Mouse (Mus musculus): ENCODE data around the gene Rps6kb1. TPM values are rescaled to one million over a fixed set of nuclear protein-coding genes. Genes with fewer than 3 reads are reported as not detected.

The Rps6kb1 gene
- polyA plus RNA-seq, 1 experiment = not detected

DNA sequence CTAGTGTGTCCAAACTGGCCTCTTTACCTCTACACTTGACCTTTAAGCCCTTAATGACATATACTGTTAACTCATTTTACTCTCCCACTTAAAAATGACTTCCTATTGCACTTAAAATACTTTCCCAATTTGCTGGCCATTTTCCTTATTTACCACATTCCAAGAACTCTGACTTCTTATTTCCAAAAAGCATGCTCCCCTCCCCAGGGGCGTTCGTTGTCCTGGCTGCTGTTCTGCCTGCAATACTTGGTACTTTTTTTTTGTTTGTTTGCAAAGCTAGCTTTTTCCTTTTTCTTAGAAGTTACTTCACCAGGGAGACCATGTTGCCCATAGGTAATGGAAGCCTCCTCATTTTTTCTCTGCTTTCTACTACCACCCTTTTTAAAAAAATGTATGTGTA is 41.5 kb downstream of the Rps6kb1 start:
- 92% methylated on average over 2 of the region's 2 CpGs for WGBS
- Histone ChIP-seq H3K27ac (ENCODE audit: insufficient read depth, low read depth, low read length) (no peak overlapping the region), H3K4me3 (ENCODE audit: insufficient read depth, low read depth, low read length) (no peak overlapping the region), H3K4me1 (ENCODE audit: control insufficient read depth, insufficient read depth, low read length) (no peaks in the 10 kb centered on the region)
- TF ChIP-seq POLR2A (IDR thresholded peaks at IDR 0.05; ENCODE audit: insufficient read depth, low read depth, low read length) = no peak
- TF ChIP-seq CTCF (IDR thresholded peaks at IDR 0.05; ENCODE audit: insufficient read depth, low read depth, low read length) = no peak

DNA sequence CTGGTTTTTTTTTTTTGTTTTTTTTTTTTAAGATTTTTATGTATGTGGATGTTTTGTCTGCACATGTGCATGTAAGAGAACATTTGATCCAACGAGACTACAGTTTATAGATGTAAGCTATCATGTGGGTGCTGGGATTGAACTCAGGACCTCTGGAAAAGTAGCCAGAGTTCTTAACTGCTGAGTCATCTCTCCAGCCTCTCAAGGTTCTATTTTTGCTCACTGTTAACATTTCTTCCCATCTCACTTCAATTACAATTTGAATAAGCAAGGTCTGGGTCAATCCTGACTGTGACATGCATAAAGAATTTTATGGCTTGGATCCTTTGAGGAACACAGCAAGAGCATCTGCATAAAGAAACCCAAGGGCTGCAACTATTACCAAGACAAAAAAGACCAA is 43.8 kb downstream of the Rps6kb1 start:
- 80% methylated on average over 1 of the region's 1 CpGs for WGBS
- TF ChIP-seq POLR2A (IDR thresholded peaks at IDR 0.05; ENCODE audit: insufficient read depth, low read depth, low read length) = no peak
- no peak for TF ChIP-seq CTCF (IDR thresholded peaks at IDR 0.05; ENCODE audit: insufficient read depth, low read depth, low read length)
- Histone ChIP-seq H3K4me1 (ENCODE audit: control insufficient read depth, insufficient read depth, low read length) (no peaks in the 10 kb centered on the region), H3K27ac (ENCODE audit: insufficient read depth, low read depth, low read length) (no peak overlapping the region), H3K4me3 (ENCODE audit: insufficient read depth, low read depth, low read length) (no peak overlapping the region)

DNA sequence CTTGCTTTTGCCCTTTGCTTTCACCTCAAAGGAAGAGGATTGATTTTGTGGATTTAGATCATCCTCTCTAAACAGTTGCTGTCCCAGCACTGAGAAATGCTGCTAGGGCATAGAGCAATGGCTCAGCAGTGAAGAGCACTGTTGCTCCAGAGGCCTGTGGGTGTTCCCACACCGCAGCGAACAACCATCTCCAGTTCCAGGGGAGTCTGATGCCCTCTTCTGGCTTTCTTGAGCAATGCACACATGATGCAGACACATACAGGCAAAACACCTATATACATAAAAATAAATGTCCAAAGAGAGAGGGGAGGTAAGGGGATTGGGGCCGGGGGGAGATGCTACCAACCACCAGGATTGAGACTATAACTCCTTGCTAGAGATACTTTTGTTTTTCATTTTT is 46.7 kb downstream of the Rps6kb1 start:
- no peak for TF ChIP-seq POLR2A (IDR thresholded peaks at IDR 0.05; ENCODE audit: insufficient read depth, low read depth, low read length)
- no peak for TF ChIP-seq CTCF (IDR thresholded peaks at IDR 0.05; ENCODE audit: insufficient read depth, low read depth, low read length)
- no peaks in the 10 kb centered on the region for H3K4me1 ChIP-seq (ENCODE audit: control insufficient read depth, insufficient read depth, low read length)
- WGBS = 71% methylated on average over 3 of the region's 3 CpGs

DNA sequence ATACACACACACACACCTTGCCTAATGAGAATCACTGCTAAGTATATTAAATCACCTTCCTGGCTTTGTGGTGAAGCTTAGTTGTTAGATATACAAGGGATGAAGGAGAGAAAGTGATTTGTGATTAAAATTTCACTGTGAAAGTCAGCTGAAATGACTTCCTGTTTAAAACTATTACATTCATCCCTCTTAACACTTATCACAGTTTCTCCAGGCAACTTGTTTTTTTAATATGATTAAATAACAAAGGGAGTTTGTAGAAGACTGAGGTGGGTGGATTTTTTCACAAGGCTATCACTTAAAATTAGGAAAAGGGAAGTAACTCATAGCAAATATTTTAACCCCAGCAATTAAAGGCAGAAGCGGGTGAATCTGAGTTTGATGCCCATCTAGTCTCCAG is 47.2 kb downstream of the Rps6kb1 start:
- Histone ChIP-seq H3K27ac (ENCODE audit: insufficient read depth, low read depth, low read length) (no peak overlapping the region), H3K4me3 (ENCODE audit: insufficient read depth, low read depth, low read length) (no peak overlapping the region), H3K4me1 (ENCODE audit: control insufficient read depth, insufficient read depth, low read length) (no peaks in the 10 kb centered on the region)
- WGBS = 88% methylated on average over 1 of the region's 1 CpGs
- TF ChIP-seq POLR2A (IDR thresholded peaks at IDR 0.05; ENCODE audit: insufficient read depth, low read depth, low read length) = no peak
- no peak for TF ChIP-seq CTCF (IDR thresholded peaks at IDR 0.05; ENCODE audit: insufficient read depth, low read depth, low read length)

More for the DNA sequence above, 46.7 kb downstream of the Rps6kb1 start:
- H3K4me3 ChIP-seq (ENCODE audit: insufficient read depth, low read depth, low read length) = no peak overlapping the region
- H3K27ac ChIP-seq (ENCODE audit: insufficient read depth, low read depth, low read length) = no peak overlapping the region

DNA sequence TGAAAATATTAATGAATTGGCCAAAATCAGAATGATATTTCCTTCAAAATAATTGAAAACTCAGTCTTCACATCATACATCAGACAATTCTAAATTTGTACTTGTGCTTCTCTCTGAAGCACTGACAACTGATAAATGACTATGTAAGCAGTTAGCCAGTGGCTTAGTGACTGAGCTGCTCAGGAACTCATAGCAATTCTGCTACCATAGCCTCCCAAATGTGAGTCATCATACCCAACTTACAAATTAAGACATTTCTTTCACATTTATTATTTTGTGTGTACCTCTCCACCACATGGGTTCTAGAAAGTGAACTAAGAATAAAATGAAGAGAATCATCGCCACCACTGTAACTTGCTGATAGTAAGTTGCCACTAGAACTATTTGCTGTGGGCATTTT is 53.8 kb downstream of the Rps6kb1 start:
- Histone ChIP-seq H3K4me3 (ENCODE audit: insufficient read depth, low read depth, low read length) (no peak overlapping the region), H3K27ac (ENCODE audit: insufficient read depth, low read depth, low read length) (no peak overlapping the region), H3K4me1 (ENCODE audit: control insufficient read depth, insufficient read depth, low read length) (peaks cover 4% of the 10 kb centered on the region)
- no peak for TF ChIP-seq CTCF (IDR thresholded peaks at IDR 0.05; ENCODE audit: insufficient read depth, low read depth, low read length)
- no peak for TF ChIP-seq POLR2A (IDR thresholded peaks at IDR 0.05; ENCODE audit: insufficient read depth, low read depth, low read length)
- WGBS = 92% methylated on average over 1 of the region's 1 CpGs

DNA sequence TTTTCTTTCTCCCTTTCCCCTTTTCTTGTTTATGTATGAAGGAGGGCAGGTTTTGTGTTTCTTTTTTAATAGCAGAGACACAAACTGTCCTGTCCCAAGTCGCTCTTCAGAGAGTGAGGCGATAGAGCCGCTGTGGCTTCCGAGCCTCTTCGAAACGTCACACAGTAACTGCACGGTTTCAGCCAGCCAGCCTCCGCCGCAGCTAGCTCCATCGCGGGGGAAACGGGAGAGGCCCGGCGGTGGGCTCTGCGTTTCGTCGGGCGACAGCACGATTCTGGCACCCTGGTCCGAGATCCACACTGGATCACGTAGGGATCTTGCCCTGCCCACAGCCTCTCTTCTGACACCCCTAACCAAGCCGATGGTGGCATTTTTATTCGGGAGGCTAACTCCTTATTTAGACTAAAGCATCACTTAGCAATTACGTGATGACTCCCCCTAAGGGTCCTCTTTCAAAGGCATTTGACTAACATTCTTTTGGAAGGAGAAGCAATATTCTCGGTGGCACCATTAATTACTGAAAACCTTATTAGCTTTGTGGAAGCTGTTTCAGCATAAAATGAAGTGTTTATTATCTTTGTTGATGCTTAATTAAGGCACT is 59.6 kb downstream of the Rps6kb1 start:
- peak overlapping the region; percentile 63 for H3K4me3 ChIP-seq (ENCODE audit: insufficient read depth, low read depth, low read length)
- peaks cover 6% of the 10 kb centered on the region for H3K4me1 ChIP-seq (ENCODE audit: control insufficient read depth, insufficient read depth, low read length)
- peak overlapping the region; percentile 17 for H3K27ac ChIP-seq (ENCODE audit: insufficient read depth, low read depth, low read length)
- TF ChIP-seq CTCF (IDR thresholded peaks at IDR 0.05; ENCODE audit: insufficient read depth, low read depth, low read length) (no peak), POLR2A (IDR thresholded peaks at IDR 0.05; ENCODE audit: insufficient read depth, low read depth, low read length) (no peak)
- 0% methylated on average over 25 of the region's 25 CpGs for WGBS

DNA sequence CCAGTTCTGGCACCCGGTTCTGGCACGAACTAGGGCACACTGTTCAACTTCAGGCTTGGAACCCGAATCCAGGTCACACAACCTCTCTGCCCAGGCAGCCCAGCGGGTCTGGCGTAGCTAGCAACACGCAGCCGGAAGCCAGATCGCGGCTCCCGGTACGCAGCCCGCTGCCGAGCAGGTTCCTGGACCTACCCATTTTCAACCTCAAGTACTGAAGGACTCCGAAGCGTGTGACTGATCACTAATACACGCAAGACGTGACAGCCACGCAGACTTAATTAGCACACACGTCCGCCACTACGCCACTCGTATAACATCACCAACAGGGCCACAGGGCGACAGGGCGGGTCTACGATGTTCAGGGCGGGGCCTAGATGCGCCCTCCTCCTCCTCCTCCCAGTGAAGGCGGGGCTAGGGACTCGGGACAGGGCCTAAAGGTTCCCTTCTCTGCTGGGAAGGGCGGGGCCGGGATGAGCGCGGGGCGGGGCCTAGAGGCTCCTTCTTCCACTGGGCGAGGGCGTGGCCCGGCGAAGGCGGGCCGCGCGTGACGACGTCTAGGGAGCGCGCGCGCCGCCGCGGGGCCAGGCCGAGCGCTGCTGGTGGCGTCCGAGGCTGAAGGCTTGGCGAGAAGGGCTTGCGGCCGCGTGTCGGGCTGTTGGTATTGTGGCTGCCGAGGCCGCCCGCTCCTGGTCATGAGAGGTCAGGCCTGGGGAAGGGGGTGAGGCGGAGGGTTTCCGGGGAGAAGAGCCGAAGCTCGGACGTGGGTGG is 60.3 kb downstream of the Rps6kb1 start, which contains the start of gene Rnft1:
Gene Rnft1 (plus strand): TSS at position 557 of the 768 bp plus-strand sequence.
- TF ChIP-seq POLR2A (IDR thresholded peaks at IDR 0.05; ENCODE audit: insufficient read depth, low read depth, low read length) (peak; percentile 95), CTCF (IDR thresholded peaks at IDR 0.05; ENCODE audit: insufficient read depth, low read depth, low read length) (no peak)
- Histone ChIP-seq H3K27ac (ENCODE audit: insufficient read depth, low read depth, low read length) (peak within 1 kb of the TSS; percentile 69), H3K4me3 (ENCODE audit: insufficient read depth, low read depth, low read length) (peak within 1 kb of the TSS; percentile 63), H3K4me1 (ENCODE audit: control insufficient read depth, insufficient read depth, low read length) (peaks cover 6% of the 10 kb centered on the region)
- under 1% methylated on average over 65 of the region's 68 CpGs for WGBS

DNA sequence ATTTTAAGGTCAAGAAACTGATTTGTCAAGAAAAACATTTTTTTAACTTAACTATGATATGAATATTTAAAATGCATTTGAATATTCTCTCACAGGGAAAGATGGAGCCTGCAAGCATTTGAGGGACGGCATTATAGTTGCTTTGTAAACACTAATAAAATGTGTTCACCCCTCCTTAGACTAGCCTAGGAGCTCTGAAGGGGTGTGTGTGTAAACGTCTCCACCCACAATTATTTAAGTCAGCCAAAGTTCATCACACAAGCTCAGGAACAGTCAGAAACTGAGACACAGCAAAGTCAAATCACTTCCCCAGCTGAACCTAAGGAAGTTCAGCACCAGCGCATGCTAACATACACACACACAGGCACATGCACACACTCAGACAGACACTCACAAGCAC is 71.0 kb downstream of the Rps6kb1 start:
- 28% methylated on average over 3 of the region's 3 CpGs for WGBS
- Histone ChIP-seq H3K27ac (ENCODE audit: insufficient read depth, low read depth, low read length) (peak overlapping the region; percentile 13; the same call in 1 of the 2 replicates), H3K4me3 (ENCODE audit: insufficient read depth, low read depth, low read length) (no peak overlapping the region), H3K4me1 (ENCODE audit: control insufficient read depth, insufficient read depth, low read length) (peaks cover 9% of the 10 kb centered on the region)
- TF ChIP-seq CTCF (IDR thresholded peaks at IDR 0.05; ENCODE audit: insufficient read depth, low read depth, low read length) = no peak
- no peak for TF ChIP-seq POLR2A (IDR thresholded peaks at IDR 0.05; ENCODE audit: insufficient read depth, low read depth, low read length)

DNA sequence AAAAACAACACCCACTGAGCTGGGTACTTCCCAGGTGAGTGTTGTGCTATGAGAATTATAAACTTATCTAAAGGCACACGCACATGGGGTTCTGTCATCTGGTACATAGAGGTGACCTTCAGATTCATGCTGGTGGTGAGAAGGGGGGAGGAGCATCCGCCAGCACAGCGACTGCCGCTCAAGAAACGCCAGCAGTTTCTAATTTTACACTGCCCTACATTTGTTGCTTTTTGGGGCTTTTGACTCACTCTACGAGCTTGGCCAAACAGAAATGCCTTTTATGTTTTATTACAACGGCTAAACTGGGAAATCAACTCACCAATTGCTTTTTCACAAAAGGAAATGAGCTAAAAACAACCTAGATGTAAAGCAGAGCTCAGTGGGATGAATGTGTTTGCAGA is 71.8 kb downstream of the Rps6kb1 start:
- H3K4me3 ChIP-seq (ENCODE audit: insufficient read depth, low read depth, low read length) = no peak overlapping the region
- H3K4me1 ChIP-seq (ENCODE audit: control insufficient read depth, insufficient read depth, low read length) = peaks cover 9% of the 10 kb centered on the region
- H3K27ac ChIP-seq (ENCODE audit: insufficient read depth, low read depth, low read length) = peak overlapping the region; percentile 49
- TF ChIP-seq CTCF (IDR thresholded peaks at IDR 0.05; ENCODE audit: insufficient read depth, low read depth, low read length) (no peak), POLR2A (IDR thresholded peaks at IDR 0.05; ENCODE audit: insufficient read depth, low read depth, low read length) (no peak)
- WGBS = 4% methylated on average over 7 of the region's 7 CpGs
